Mouse (Mus musculus) hindbrain, embryonic 16.5 days (tissue): ENCODE results near the gene Plbd1. TPM values are rescaled to one million over a fixed set of nuclear protein-coding genes. Genes with fewer than 3 reads are reported as not detected.

Experiments
- ATAC-seq: fragments of 200-750 bp; cut with Nextera tagmentation; 2 replicates; pipeline ENCODE4 v1.8.0; 2017; ENCODE audit warnings: moderate TSS enrichment, moderate library complexity
- H3K27ac ChIP-seq: fragments of 300-500 bp; sonication (generic); 2 replicates; pipeline ENCODE4 v1.5.1; 2014; ENCODE audit warnings: low read depth, mild to moderate bottlenecking, control low read depth, low read length, moderate library complexity
- H3K27me3 ChIP-seq: fragments of 300-500 bp; sonication (generic); replicated peaks from 2 replicates; pipeline ENCODE4 v1.6.1; 2014; ENCODE audit warnings: low read length; ENCODE audit not compliant: control insufficient read depth, insufficient read depth
- H3K36me3 ChIP-seq: fragments of 300-500 bp; sonication (generic); 2 replicates; pipeline ENCODE4 v1.6.1; 2014; ENCODE audit warnings: mild to moderate bottlenecking, low read length, moderate library complexity, mixed read lengths; ENCODE audit not compliant: control insufficient read depth, insufficient read depth
- H3K4me1 ChIP-seq: fragments of 300-500 bp; sonication (generic); 2 replicates; pipeline ENCODE4 v1.6.1; 2014; ENCODE audit warnings: low read depth, low read length; ENCODE audit not compliant: control insufficient read depth, insufficient read depth
- H3K4me2 ChIP-seq: fragments of 300-500 bp; sonication (generic); 2 replicates; pipeline ENCODE4 v1.6.1; 2014; ENCODE audit warnings: mild to moderate bottlenecking, low read length, control low read depth, moderate library complexity
- H3K4me3 ChIP-seq: fragments of 300-500 bp; sonication (generic); 2 replicates; pipeline ENCODE4 v1.5.1; 2014; ENCODE audit warnings: mild to moderate bottlenecking, low read length, control low read depth, moderate library complexity
- H3K9ac ChIP-seq: fragments of 300-500 bp; sonication (generic); 2 replicates; pipeline ENCODE4 v1.6.1; 2014; ENCODE audit warnings: low read depth, mild to moderate bottlenecking, control low read depth, low read length, moderate library complexity
- H3K9me3 ChIP-seq: fragments of 300-500 bp; sonication (generic); 2 replicates; pipeline ENCODE4 v1.6.1; 2014; ENCODE audit warnings: mild to moderate bottlenecking, low read length, moderate library complexity; ENCODE audit not compliant: control insufficient read depth
- WGBS: fragments of 180-500 bp; shearing (Covaris S2); extraction: QIAGEN DNeasy Blood & Tissue Kit; methylation state at CpG from one replicate; pipeline ENCODE4 v1.1.7; 2014; 5-methylcytosine and 5-hydroxymethylcytosine counted together
- polyA plus RNA-seq: library from polyadenylated mRNA; unstranded; fragments of >200 nt; fragmentation: Nextera tagmentation; extraction: Ambion mirVana; gene quantifications from 2 replicates; pipeline ENCODE4 v1.2.1, GENCODE M21; 2015

Gene Plbd1
- 1.9 and 2.0 TPM in 2 replicates for polyA plus RNA-seq

- Histone ChIP-seq H3K4me3 (peak within 1 kb of the TSS; percentile 26), H3K27ac (no peak within 1 kb of the TSS), H3K36me3 (no peaks in the 10 kb centered on the region), H3K9me3 (no peaks in the 10 kb centered on the region), H3K4me1 (peaks cover 5% of the 10 kb centered on the region), H3K9ac (peak within 1 kb of the TSS; percentile 17; the same call in 1 of the 2 replicates), H3K27me3 (peaks cover 15% of the 10 kb centered on the region), H3K4me2 (peak within 1 kb of the TSS; percentile 50)
- no peak for ATAC-seq
- 2% methylated on average over 19 of the region's 19 CpGs for WGBS
These were observed at the start of gene Plbd1 for GRCm38 (mm10) chr6:136661706-136662016. TSS of gene Plbd1 (minus strand) at chr6:136661928.

- H3K9ac ChIP-seq: no peak overlapping the region
- no peaks in the 10 kb centered on the region for H3K4me1 ChIP-seq
- no peak for ATAC-seq
- 85% methylated on average over 5 of the region's 5 CpGs for WGBS
- H3K4me2 ChIP-seq: no peak overlapping the region
- no peak overlapping the region for H3K27ac ChIP-seq
- H3K36me3 ChIP-seq: no peaks in the 10 kb centered on the region
- no peaks in the 10 kb centered on the region for H3K27me3 ChIP-seq
- no peaks in the 10 kb centered on the region for H3K9me3 ChIP-seq
- H3K4me3 ChIP-seq: no peak overlapping the region
These were observed 48.7 kb upstream of the Plbd1 start for GRCm38 (mm10) chr6:136710408-136710807.

GRCm38 (mm10) chr6:136708597-136708996 is 46.9 kb upstream of the Plbd1 start:
- H3K9me3 ChIP-seq: no peaks in the 10 kb centered on the region
- no peak overlapping the region for H3K9ac ChIP-seq
- H3K36me3 ChIP-seq: no peaks in the 10 kb centered on the region
- no peak overlapping the region for H3K4me3 ChIP-seq
- H3K4me2 ChIP-seq: no peak overlapping the region
- WGBS: 94% methylated on average over 6 of the region's 6 CpGs
- no peaks in the 10 kb centered on the region for H3K27me3 ChIP-seq
- no peaks in the 10 kb centered on the region for H3K4me1 ChIP-seq
- ATAC-seq: no peak
- no peak overlapping the region for H3K27ac ChIP-seq

GRCm38 (mm10) chr6:136701878-136702277 is 40.1 kb upstream of the Plbd1 start:
- no peaks in the 10 kb centered on the region for H3K4me1 ChIP-seq
- no peaks in the 10 kb centered on the region for H3K9me3 ChIP-seq
- no peak for ATAC-seq
- H3K4me2 ChIP-seq: no peak overlapping the region
- no peaks in the 10 kb centered on the region for H3K27me3 ChIP-seq
- no peak overlapping the region for H3K27ac ChIP-seq
- 92% methylated on average over 3 of the region's 3 CpGs for WGBS
- no peak overlapping the region for H3K4me3 ChIP-seq
- no peak overlapping the region for H3K9ac ChIP-seq
- H3K36me3 ChIP-seq: no peaks in the 10 kb centered on the region

GRCm38 (mm10) chr6:136701185-136701584 is 39.5 kb upstream of the Plbd1 start:
- no peaks in the 10 kb centered on the region for H3K27me3 ChIP-seq
- no peak overlapping the region for H3K27ac ChIP-seq
- 90% methylated on average over 5 of the region's 5 CpGs for WGBS
- H3K9ac ChIP-seq: no peak overlapping the region
- no peak for ATAC-seq
- H3K9me3 ChIP-seq: no peaks in the 10 kb centered on the region
- H3K4me2 ChIP-seq: no peak overlapping the region
- H3K4me1 ChIP-seq: no peaks in the 10 kb centered on the region
- no peaks in the 10 kb centered on the region for H3K36me3 ChIP-seq
- H3K4me3 ChIP-seq: no peak overlapping the region

- Histone ChIP-seq H3K4me3 (no peak overlapping the region), H3K4me2 (no peak overlapping the region), H3K9me3 (0 out of 2 replicates have a peak, but pooled peaks cover 2% of the 10 kb centered on the region), H3K9ac (no peak overlapping the region), H3K36me3 (no peaks in the 10 kb centered on the region), H3K27ac (no peak overlapping the region), H3K27me3 (no peaks in the 10 kb centered on the region), H3K4me1 (no peaks in the 10 kb centered on the region)
- 90% methylated on average over 6 of the region's 6 CpGs for WGBS
- no peak for ATAC-seq
These were observed 29.6 kb upstream of the Plbd1 start for GRCm38 (mm10) chr6:136691314-136691713.

GRCm38 (mm10) chr6:136690527-136690926 is 28.8 kb upstream of the Plbd1 start:
- Histone ChIP-seq H3K27ac (no peak overlapping the region), H3K9ac (no peak overlapping the region), H3K36me3 (no peaks in the 10 kb centered on the region), H3K4me3 (no peak overlapping the region), H3K4me2 (no peak overlapping the region), H3K27me3 (no peaks in the 10 kb centered on the region), H3K9me3 (0 out of 2 replicates have a peak, but pooled peaks cover 2% of the 10 kb centered on the region), H3K4me1 (no peaks in the 10 kb centered on the region)
- ATAC-seq: no peak
- 89% methylated on average over 5 of the region's 5 CpGs for WGBS

- Histone ChIP-seq H3K27ac (no peak overlapping the region), H3K4me2 (no peak overlapping the region), H3K4me1 (no peaks in the 10 kb centered on the region), H3K4me3 (no peak overlapping the region), H3K9me3 (0 out of 2 replicates have a peak, but pooled peaks cover 2% of the 10 kb centered on the region), H3K27me3 (no peaks in the 10 kb centered on the region), H3K36me3 (no peaks in the 10 kb centered on the region), H3K9ac (no peak overlapping the region)
- 76% methylated on average over 15 of the region's 15 CpGs for WGBS
- no peak for ATAC-seq
These were observed 28.2 kb upstream of the Plbd1 start for GRCm38 (mm10) chr6:136689790-136690413.

GRCm38 (mm10) chr6:136685433-136685832 is 23.7 kb upstream of the Plbd1 start:
- 71% methylated on average over 5 of the region's 5 CpGs for WGBS
- Histone ChIP-seq H3K36me3 (no peaks in the 10 kb centered on the region), H3K27me3 (no peaks in the 10 kb centered on the region), H3K4me3 (no peak overlapping the region), H3K9me3 (peaks cover 2% of the 10 kb centered on the region; the same call in 1 of the 2 replicates), H3K9ac (no peak overlapping the region), H3K4me2 (no peak overlapping the region), H3K4me1 (no peaks in the 10 kb centered on the region), H3K27ac (no peak overlapping the region)
- ATAC-seq: no peak
